Mouse (Mus musculus) macrophage (primary cell): ENCODE results near the gene Crybg1. TPM values are rescaled to one million over a fixed set of nuclear protein-coding genes. Genes with fewer than 3 reads are reported as not detected.
"Not testable (repeated sequence)": the region's sequence is repeated elsewhere in the genome, so short reads cannot be mapped to it uniquely, and the experiment has no call there.

ENCODE experiments used
- H3K27ac ChIP-seq: fragments of 350-480 bp; formaldehyde crosslinking; 2 replicates; pipeline ENCODE4 v1.9.0; 2021
- H3K36me3 ChIP-seq: fragments of 350-480 bp; formaldehyde crosslinking; 2 replicates; pipeline ENCODE4 v1.9.0; 2021; ENCODE audit errors: inconsistent target
- H3K4me3 ChIP-seq: fragments of 350-480 bp; formaldehyde crosslinking; 2 replicates; pipeline ENCODE4 v1.9.0; 2021; ENCODE audit errors: inconsistent target
- H3K79me2 ChIP-seq: fragments of 350-480 bp; formaldehyde crosslinking; 2 replicates; pipeline ENCODE4 v1.9.0; 2021; ENCODE audit errors: inconsistent target
- WGBS: methylation state at CpG from one replicate; pipeline ENCODE4 v1.1.7; 2026; ENCODE audit warnings: inconsistent platforms; ENCODE audit not compliant: missing documents; 5-methylcytosine and 5-hydroxymethylcytosine counted together
- polyA plus RNA-seq: library from polyadenylated mRNA; stranded (reverse); fragments of 250-400 nt; gene quantifications from 3 replicates; pipeline ENCODE4 v1.2.4, GENCODE M21; 2018; ENCODE audit warnings: inconsistent platforms

The Crybg1 gene
- polyA plus RNA-seq, 1 experiment from 2014 or later = 25.1 TPM

DNA sequence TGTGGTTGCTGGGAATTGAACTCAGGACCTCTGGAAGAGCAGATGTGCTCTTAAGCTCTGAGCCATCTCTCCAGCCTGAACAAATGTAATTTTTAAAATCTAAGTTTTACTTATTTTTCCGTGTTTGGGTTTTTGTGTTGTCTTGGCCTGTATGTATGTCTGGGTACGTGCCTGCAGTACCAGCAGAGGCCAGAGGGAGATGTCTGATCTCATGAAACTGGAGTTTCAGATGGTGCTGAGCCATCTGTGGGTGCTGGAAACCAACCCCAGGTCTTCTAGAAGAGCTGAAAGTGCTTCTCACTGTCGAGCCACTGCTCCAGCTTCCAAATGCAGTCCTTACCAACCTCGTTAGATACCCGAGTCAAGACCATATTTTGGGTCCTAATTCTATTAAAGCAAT is 157.4 kb downstream of the Crybg1 start:
- peaks cover 58% of the 10 kb centered on the region for H3K36me3 ChIP-seq
- no peak overlapping the region for H3K27ac ChIP-seq
- 100% methylated on average over 5 of the region's 5 CpGs for WGBS
- peaks cover 32% of the 10 kb centered on the region for H3K79me2 ChIP-seq
- no peak overlapping the region for H3K4me3 ChIP-seq

- no peak overlapping the region for H3K27ac ChIP-seq
- H3K36me3 ChIP-seq = peaks cover 58% of the 10 kb centered on the region
- WGBS = 60% methylated on average over 2 of the region's 2 CpGs
- no peaks in the 10 kb centered on the region for H3K79me2 ChIP-seq
- H3K4me3 ChIP-seq = no peak overlapping the region
Measured at GRCm38 (mm10) chr10:43983866-43984265, 164.8 kb downstream of the Crybg1 start.

DNA sequence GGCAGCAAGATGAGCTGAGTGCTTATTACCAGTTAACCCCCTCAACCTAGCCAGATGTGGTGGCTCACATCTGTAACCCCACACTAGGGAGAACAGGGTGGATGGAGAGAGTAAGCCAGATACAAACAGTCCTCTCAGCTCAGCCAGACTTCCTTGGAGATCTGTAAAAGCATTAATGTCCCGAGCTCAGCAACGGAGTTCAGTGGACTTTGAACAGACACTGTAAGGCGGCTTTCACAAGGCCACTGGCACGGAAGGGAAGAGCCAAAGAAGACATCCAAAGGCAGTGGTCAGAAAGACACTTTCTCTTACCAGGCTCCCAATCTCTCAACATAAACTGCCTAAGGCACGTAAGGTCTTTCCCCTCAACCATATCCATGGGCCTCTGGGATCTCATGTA is 165.4 kb downstream of the Crybg1 start:
- Histone ChIP-seq H3K4me3 (no peak overlapping the region), H3K79me2 (no peaks in the 10 kb centered on the region), H3K36me3 (peaks cover 58% of the 10 kb centered on the region), H3K27ac (no peak overlapping the region)
- 95% methylated on average over 5 of the region's 5 CpGs for WGBS

GRCm38 (mm10) chr10:43982470-43982869 is 166.2 kb downstream of the Crybg1 start:
- Histone ChIP-seq H3K27ac (no peak overlapping the region), H3K36me3 (peaks cover 58% of the 10 kb centered on the region), H3K4me3 (no peak overlapping the region), H3K79me2 (no peaks in the 10 kb centered on the region)
- 93% methylated on average over 6 of the region's 6 CpGs for WGBS

DNA sequence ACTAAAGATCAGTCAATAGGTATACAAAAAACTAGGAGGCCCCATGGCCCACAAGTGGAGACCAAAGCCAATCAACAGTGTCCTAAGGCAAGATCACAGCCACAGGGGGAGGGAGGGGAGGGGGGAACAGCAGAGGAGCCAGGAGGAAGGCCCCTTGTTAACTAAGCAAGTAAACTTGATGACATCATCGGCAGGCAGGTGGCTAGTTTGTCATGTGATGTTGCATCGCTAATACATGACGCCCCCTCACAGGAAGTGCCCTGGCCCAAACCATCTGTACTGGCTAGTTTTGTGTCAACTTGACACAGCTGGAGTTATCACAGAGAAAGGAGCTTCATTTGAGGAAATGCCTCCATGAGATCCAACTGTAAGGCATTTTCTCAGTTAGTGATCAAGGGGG is 167.9 kb downstream of the Crybg1 start:
- WGBS = 87% methylated on average over 3 of the region's 3 CpGs
- H3K79me2 ChIP-seq, H3K4me3 ChIP-seq, H3K27ac ChIP-seq: not testable (repeated sequence)
- peaks cover 53% of the 10 kb centered on the region for H3K36me3 ChIP-seq

GRCm38 (mm10) chr10:43980080-43980479 is 168.6 kb downstream of the Crybg1 start:
- WGBS = 9% methylated on average over 1 of the region's 1 CpGs
- no peak overlapping the region for H3K27ac ChIP-seq
- peaks cover 57% of the 10 kb centered on the region for H3K36me3 ChIP-seq
- no peaks in the 10 kb centered on the region for H3K79me2 ChIP-seq
- no peak overlapping the region for H3K4me3 ChIP-seq

DNA sequence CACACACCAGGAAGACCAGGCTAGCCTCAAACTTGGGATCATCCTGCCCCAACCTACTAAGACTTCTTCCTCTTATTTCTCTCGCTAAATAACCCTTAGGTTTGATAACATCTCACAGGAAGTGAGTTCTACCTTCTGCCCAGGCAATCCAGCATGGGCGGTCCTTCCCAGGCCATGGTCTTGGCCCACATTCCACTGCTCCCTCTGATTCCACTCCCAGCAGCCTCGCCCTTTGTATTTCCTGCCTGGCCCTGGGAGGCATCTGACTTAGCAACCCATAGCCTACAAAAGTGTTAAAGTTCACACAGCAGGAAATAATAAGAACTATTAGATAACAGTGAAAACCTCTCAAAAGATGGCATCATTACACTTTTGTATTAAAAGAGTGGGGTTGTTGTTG is 171.3 kb downstream of the Crybg1 start:
- 77% methylated on average over 3 of the region's 3 CpGs for WGBS
- peaks cover 69% of the 10 kb centered on the region for H3K36me3 ChIP-seq
- no peaks in the 10 kb centered on the region for H3K79me2 ChIP-seq
- H3K27ac ChIP-seq = no peak overlapping the region
- no peak overlapping the region for H3K4me3 ChIP-seq

DNA sequence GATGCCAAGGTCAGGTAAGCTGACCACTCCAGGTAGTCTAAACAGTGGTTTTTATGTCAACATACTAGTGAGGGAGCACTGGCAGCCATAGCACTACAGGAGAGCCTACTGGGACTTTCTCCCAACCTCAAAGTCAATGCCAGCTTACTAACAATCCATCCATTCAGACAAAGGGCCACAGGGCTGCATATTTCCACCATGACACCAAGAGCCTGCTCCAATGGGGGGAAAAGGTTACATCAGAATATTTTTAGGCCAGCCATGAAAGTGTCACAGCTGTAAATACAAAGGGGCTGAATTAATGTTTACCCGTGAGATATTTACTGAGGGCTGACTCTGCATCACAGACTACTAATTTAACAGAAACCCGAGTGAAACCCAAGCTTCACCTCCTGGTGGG is 175.4 kb downstream of the Crybg1 start:
- Histone ChIP-seq H3K36me3 (peaks cover 85% of the 10 kb centered on the region), H3K27ac (no peak overlapping the region), H3K79me2 (no peaks in the 10 kb centered on the region), H3K4me3 (no peak overlapping the region)
- 90% methylated on average over 2 of the region's 2 CpGs for WGBS

DNA sequence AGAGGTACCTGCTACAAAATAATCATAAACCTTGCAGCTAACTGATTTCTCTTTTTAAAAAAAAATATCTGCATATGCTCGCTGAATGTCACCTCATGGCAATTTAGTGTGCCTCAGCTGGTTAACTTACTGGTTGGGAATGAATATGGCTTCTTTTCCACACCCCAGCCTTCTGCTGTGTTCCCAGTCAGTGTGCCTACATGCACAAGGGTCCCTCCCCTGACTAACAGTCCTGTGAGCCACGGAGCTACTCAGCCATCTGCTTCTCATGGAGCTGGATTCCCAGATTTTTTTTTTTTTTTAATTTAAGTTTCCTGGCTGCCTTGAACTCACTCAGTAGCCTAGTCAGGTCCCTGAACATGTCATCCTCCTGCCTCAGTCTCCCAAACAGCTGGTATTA is 183.7 kb downstream of the Crybg1 start:
- H3K79me2 ChIP-seq = no peaks in the 10 kb centered on the region
- WGBS = 85% methylated on average over 2 of the region's 2 CpGs

DNA sequence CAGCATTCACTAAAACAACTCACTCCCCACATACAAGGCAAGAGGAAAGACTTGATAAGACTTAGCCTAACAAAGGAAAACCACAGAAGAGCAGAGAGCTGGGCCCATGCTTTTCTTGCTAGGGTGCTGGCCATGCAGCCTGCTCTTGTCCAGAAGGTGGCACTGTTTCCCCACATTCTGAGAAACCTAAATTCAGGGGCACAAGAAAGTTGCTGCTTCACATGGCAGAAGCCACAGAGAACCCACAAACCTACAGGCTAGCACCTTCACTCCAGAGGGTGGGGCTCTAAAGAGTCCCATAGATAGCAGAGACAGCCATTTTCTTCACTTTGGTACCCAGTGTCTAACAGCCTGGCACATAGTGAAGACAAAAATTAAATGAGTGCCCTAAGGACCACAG is 194.7 kb downstream of the Crybg1 start:
- H3K36me3 ChIP-seq = peaks cover 89% of the 10 kb centered on the region
- H3K79me2 ChIP-seq = no peaks in the 10 kb centered on the region
- H3K27ac ChIP-seq = no peak overlapping the region
- no peak overlapping the region for H3K4me3 ChIP-seq

More for the DNA sequence above, 183.7 kb downstream of the Crybg1 start:
- H3K4me3 ChIP-seq = no peak overlapping the region
- no peak overlapping the region for H3K27ac ChIP-seq
- peaks cover 91% of the 10 kb centered on the region for H3K36me3 ChIP-seq

DNA sequence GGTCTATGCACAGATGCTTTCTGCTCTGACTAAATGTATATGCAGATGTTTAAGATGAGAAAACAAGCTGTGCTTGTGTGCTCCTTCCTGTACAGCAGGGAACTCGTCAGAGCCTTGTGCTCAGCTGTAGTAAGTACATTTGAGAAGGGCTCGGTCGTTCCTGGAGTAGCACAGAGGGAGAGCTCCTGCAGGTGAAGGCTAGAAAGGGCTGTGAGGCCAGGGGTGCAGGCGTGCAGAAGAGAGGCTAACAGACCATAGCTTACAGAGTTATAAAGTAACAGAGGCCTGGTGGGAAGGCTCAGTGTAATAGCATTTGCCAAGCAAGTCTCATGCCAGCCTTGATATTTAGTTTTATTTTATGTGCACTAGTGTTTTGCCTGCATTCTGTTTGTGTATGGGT is 203.2 kb downstream of the Crybg1 start:
- no peak overlapping the region for H3K27ac ChIP-seq
- WGBS = 98% methylated on average over 4 of the region's 4 CpGs
- no peak overlapping the region for H3K4me3 ChIP-seq
- peaks cover 12% of the 10 kb centered on the region; the same call in 1 of the 2 replicates for H3K36me3 ChIP-seq
- no peaks in the 10 kb centered on the region for H3K79me2 ChIP-seq

- 68% methylated on average over 4 of the region's 4 CpGs for WGBS
Measured at GRCm38 (mm10) chr10:43943736-43944135, 204.9 kb downstream of the Crybg1 start.

GRCm38 (mm10) chr10:43939136-43939662 is 209.5 kb downstream of the Crybg1 start:
- Histone ChIP-seq H3K4me3 (no peak overlapping the region), H3K79me2 (no peaks in the 10 kb centered on the region), H3K27ac (no peak overlapping the region), H3K36me3 (peaks cover 10% of the 10 kb centered on the region; the same call in 1 of the 2 replicates)
- 91% methylated on average over 6 of the region's 6 CpGs for WGBS

More at GRCm38 (mm10) chr10:43943736-43944135, 204.9 kb downstream of the Crybg1 start:
- Histone ChIP-seq H3K36me3 (no peaks in the 10 kb centered on the region), H3K4me3 (no peak overlapping the region), H3K27ac (no peak overlapping the region), H3K79me2 (no peaks in the 10 kb centered on the region)

- H3K27ac ChIP-seq = no peak overlapping the region
- peaks cover 18% of the 10 kb centered on the region; the same call in 1 of the 2 replicates for H3K36me3 ChIP-seq
- WGBS = 84% methylated on average over 5 of the region's 5 CpGs
- no peak overlapping the region for H3K4me3 ChIP-seq
- no peaks in the 10 kb centered on the region for H3K79me2 ChIP-seq
Measured at GRCm38 (mm10) chr10:43928596-43928995, 220.1 kb downstream of the Crybg1 start.

DNA sequence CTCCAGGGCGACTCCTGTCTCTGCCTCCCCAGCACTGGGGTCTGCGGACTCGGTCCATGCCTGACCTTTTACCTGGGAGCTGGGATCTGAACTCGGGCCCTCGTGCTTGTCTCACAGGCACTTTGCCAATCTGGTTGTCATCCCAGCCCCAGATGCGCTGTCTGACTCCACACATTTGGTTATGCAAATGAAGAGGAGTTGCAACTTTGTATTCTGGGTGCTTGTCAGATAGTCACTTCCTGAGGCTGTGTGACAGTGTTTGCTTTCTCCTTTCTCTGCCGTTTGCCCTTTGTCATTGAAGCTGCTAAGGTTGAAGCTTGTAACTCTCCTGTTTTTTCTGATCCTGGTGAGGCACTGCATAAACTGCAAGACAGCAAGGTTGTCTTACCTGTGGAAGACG is 220.9 kb downstream of the Crybg1 start:
- H3K36me3 ChIP-seq = peaks cover 9% of the 10 kb centered on the region; the same call in 1 of the 2 replicates
- no peaks in the 10 kb centered on the region for H3K79me2 ChIP-seq
- WGBS = 90% methylated on average over 8 of the region's 8 CpGs
- H3K4me3 ChIP-seq = no peak overlapping the region
- no peak overlapping the region for H3K27ac ChIP-seq

GRCm38 (mm10) chr10:43925776-43926175 is 222.9 kb downstream of the Crybg1 start:
- not testable (repeated sequence) for H3K4me3 ChIP-seq, H3K36me3 ChIP-seq, H3K79me2 ChIP-seq, H3K27ac ChIP-seq
- 96% methylated on average over 6 of the region's 9 CpGs for WGBS
